Mouse (Mus musculus) kidney, postnatal 0 days (tissue): ENCODE measurements at regions not wholly inside any gene's neighbourhood (a gene's known extent, or its start where the extent isn't known, plus 50 kb on each side); places are given as distances from the start of the nearest gene placed in this dataset.

ENCODE experiments used
- ATAC-seq: fragments of 200-750 bp; cut with Nextera tagmentation; replicated peaks from 2 replicates; pipeline ENCODE4 v1.8.0; 2017; ENCODE audit warnings: low read depth, moderate number of reproducible peaks, moderate TSS enrichment, moderate library complexity; ENCODE audit not compliant: low FRiP score
- DNase-seq: peaks from one replicate; pipeline ENCODE4 v3.0.0-alpha.2; 2016; ENCODE audit warnings: low spot score
- H3K27ac ChIP-seq: fragments of 300-500 bp; sonication (generic); 2 replicates; pipeline ENCODE4 v1.5.1; 2014; ENCODE audit warnings: mild to moderate bottlenecking
- H3K27me3 ChIP-seq: fragments of 300-500 bp; sonication (generic); 2 replicates; pipeline ENCODE4 v1.6.1; 2014; ENCODE audit warnings: low read length, mixed read lengths; ENCODE audit not compliant: insufficient read depth
- H3K36me3 ChIP-seq: fragments of 300-500 bp; sonication (generic); 2 replicates; pipeline ENCODE4 v1.6.1; 2014; ENCODE audit warnings: low read length, mixed read lengths; ENCODE audit not compliant: insufficient read depth
- H3K4me1 ChIP-seq: fragments of 300-500 bp; sonication (generic); replicated peaks from 2 replicates; pipeline ENCODE4 v1.6.1; 2014; ENCODE audit warnings: antibody characterized with exemption, low read length, mixed read lengths; ENCODE audit not compliant: insufficient read depth
- H3K4me2 ChIP-seq: fragments of 300-500 bp; sonication (generic); 2 replicates; pipeline ENCODE4 v1.6.1; 2014; ENCODE audit warnings: mild to moderate bottlenecking, low read length, moderate library complexity, mixed read lengths
- H3K4me3 ChIP-seq: fragments of 300-500 bp; sonication (generic); replicated peaks from 2 replicates; pipeline ENCODE4 v1.5.1; 2014; ENCODE audit warnings: low read depth, low read length
- H3K9ac ChIP-seq: fragments of 300-500 bp; sonication (generic); 2 replicates; pipeline ENCODE4 v1.6.1; 2014; ENCODE audit warnings: low read depth, low read length
- H3K9me3 ChIP-seq: fragments of 300-500 bp; sonication (generic); replicated peaks from 2 replicates; pipeline ENCODE4 v1.6.1; 2016; ENCODE audit warnings: low read length, inconsistent platforms, mixed read lengths
- CTCF ChIP-seq: IDR thresholded peaks from 2 replicates; pipeline ENCODE4 v1.5.1; 2016; ENCODE audit warnings: antibody characterized with exemption, low read depth, mild to moderate bottlenecking, moderate library complexity
- WGBS: fragments of 180-500 bp; shearing (Covaris S2); extraction: QIAGEN DNeasy Blood & Tissue Kit; methylation state at CpG from one replicate; pipeline ENCODE4 v1.1.7; 2014; 5-methylcytosine and 5-hydroxymethylcytosine counted together

- H3K4me2 ChIP-seq: no peak overlapping the region
- H3K27me3 ChIP-seq: no peaks in the 10 kb centered on the region
- no peaks in the 10 kb centered on the region for H3K36me3 ChIP-seq
- H3K9me3 ChIP-seq: no peaks in the 10 kb centered on the region
- no peak overlapping the region for H3K4me3 ChIP-seq
- H3K27ac ChIP-seq: no peak overlapping the region
- WGBS: 78% methylated on average over 2 of the region's 2 CpGs
- H3K4me1 ChIP-seq: no peaks in the 10 kb centered on the region
- no peak overlapping the region for H3K9ac ChIP-seq
- no peak for TF ChIP-seq CTCF
- ATAC-seq: no peak
- DNase-seq: no peak
These were observed 625.5 kb downstream of the Kcnj2 start for GRCm38 (mm10) chr11:111691512-111691911.

- Histone ChIP-seq H3K9ac (no peak overlapping the region), H3K4me1 (no peaks in the 10 kb centered on the region), H3K36me3 (no peaks in the 10 kb centered on the region), H3K9me3 (no peaks in the 10 kb centered on the region), H3K4me2 (no peak overlapping the region), H3K27ac (no peak overlapping the region), H3K27me3 (no peaks in the 10 kb centered on the region), H3K4me3 (no peak overlapping the region)
- no peak for DNase-seq
- ATAC-seq: no peak
- no peak for TF ChIP-seq CTCF
- 88% methylated on average over 2 of the region's 2 CpGs for WGBS
These were observed 630.7 kb downstream of the Kcnj2 start for GRCm38 (mm10) chr11:111696668-111697067.

- H3K4me3 ChIP-seq: no peak overlapping the region
- no peak for TF ChIP-seq CTCF
- no peaks in the 10 kb centered on the region for H3K4me1 ChIP-seq
- ATAC-seq (no peak), DNase-seq (no peak)
- H3K27ac ChIP-seq: no peak overlapping the region
- H3K9ac ChIP-seq: no peak overlapping the region
- H3K27me3 ChIP-seq: no peaks in the 10 kb centered on the region
- no peaks in the 10 kb centered on the region for H3K9me3 ChIP-seq
- no peaks in the 10 kb centered on the region for H3K36me3 ChIP-seq
- H3K4me2 ChIP-seq: no peak overlapping the region
- WGBS: 83% methylated on average over 3 of the region's 3 CpGs
These were observed 633.9 kb downstream of the Kcnj2 start for GRCm38 (mm10) chr11:111699862-111700261.

GRCm38 (mm10) chr11:111706882-111707281, 640.9 kb downstream of the Kcnj2 start:
- ATAC-seq (no peak), DNase-seq (peak; percentile 76)
- no peak overlapping the region for H3K9ac ChIP-seq
- H3K36me3 ChIP-seq: no peaks in the 10 kb centered on the region
- no peaks in the 10 kb centered on the region for H3K4me1 ChIP-seq
- WGBS: 12% methylated on average over 4 of the region's 4 CpGs
- H3K27me3 ChIP-seq: no peaks in the 10 kb centered on the region
- no peak overlapping the region for H3K4me3 ChIP-seq
- H3K27ac ChIP-seq: no peak overlapping the region
- no peak for TF ChIP-seq CTCF
- no peaks in the 10 kb centered on the region for H3K9me3 ChIP-seq
- no peak overlapping the region for H3K4me2 ChIP-seq

- TF ChIP-seq CTCF: no peak
- Histone ChIP-seq H3K36me3 (no peaks in the 10 kb centered on the region), H3K9me3 (no peaks in the 10 kb centered on the region), H3K4me1 (no peaks in the 10 kb centered on the region), H3K4me2 (no peak overlapping the region), H3K4me3 (no peak overlapping the region), H3K27ac (no peak overlapping the region), H3K27me3 (no peaks in the 10 kb centered on the region; the same call in 1 of the 2 replicates), H3K9ac (no peak overlapping the region)
- ATAC-seq: no peak
- WGBS: 34% methylated on average over 5 of the region's 5 CpGs
- peak; percentile 2 for DNase-seq
These were observed 649.4 kb downstream of the Kcnj2 start for GRCm38 (mm10) chr11:111715401-111715800.

- H3K9me3 ChIP-seq: no peaks in the 10 kb centered on the region
- no peak overlapping the region for H3K9ac ChIP-seq
- no peak overlapping the region for H3K4me2 ChIP-seq
- no peaks in the 10 kb centered on the region for H3K36me3 ChIP-seq
- DNase-seq: no peak
- no peak for TF ChIP-seq CTCF
- ATAC-seq: no peak
- no peaks in the 10 kb centered on the region for H3K4me1 ChIP-seq
- no peak overlapping the region for H3K4me3 ChIP-seq
- no peaks in the 10 kb centered on the region for H3K27me3 ChIP-seq
- H3K27ac ChIP-seq: no peak overlapping the region
- WGBS: 70% methylated on average over 4 of the region's 4 CpGs
These were observed 656.3 kb downstream of the Kcnj2 start for GRCm38 (mm10) chr11:111722276-111722675.

- Histone ChIP-seq H3K9me3 (no peaks in the 10 kb centered on the region), H3K4me1 (0 out of 2 replicates have a peak, but pooled peaks cover 2% of the 10 kb centered on the region), H3K36me3 (no peaks in the 10 kb centered on the region), H3K4me3 (no peak overlapping the region), H3K27ac (no peak overlapping the region), H3K4me2 (no peak overlapping the region), H3K9ac (no peak overlapping the region), H3K27me3 (no peaks in the 10 kb centered on the region)
- ATAC-seq (no peak), DNase-seq (no peak)
- TF ChIP-seq CTCF: no peak
- 80% methylated on average over 4 of the region's 4 CpGs for WGBS
These were observed 662.2 kb downstream of the Kcnj2 start for GRCm38 (mm10) chr11:111728148-111728547.
